Comparison of ENCODE assay signal across 10 mouse cellular contexts in genomic region chr1:120118854-120119253, GRCm38 (mm10). TPM values are rescaled to one million over a fixed set of nuclear protein-coding genes. Genes with fewer than 3 reads are reported as not detected.
DNase-seq lines count a peak whose midpoint lies in the region; ATAC-seq lines count a peak whose summit lies in the region.
"Had no signal": no experiment of that assay in that cellular context is flagged by ENCODE, and none has a peak within 500 bp of the region (broad histone marks: within the 10 kb centered on the region; RNA-seq: fewer than 3 reads in every experiment).

No protein-coding gene starts in this region.

- no peak for DNase-seq in heart, postnatal 10 days
- no peak for DNase-seq in midbrain, embryonic 11.5 days (ENCODE audit: low spot score, missing footprints)
- DNase-seq in liver, embryonic 11.5 days (ENCODE audit: low spot score), result no peak
- DNase-seq in spleen, postnatal 36 days (ENCODE audit: low spot score in 2 of 2), result no peak
- DNase-seq in cerebellum, adult 8-10 months, result no peak
- DNase-seq: kidney, postnatal 25 days; lung, postnatal 36 days had no signal

- peak overlapping the region; percentile 86 for H3K9ac ChIP-seq in heart, embryonic 13.5 days
- H3K9ac ChIP-seq in midbrain, embryonic 13.5 days (replicated peaks), result peak overlapping the region; percentile 80; the same call in 1 of the 2 replicates
- no peak overlapping the region for H3K9ac ChIP-seq in midbrain, embryonic 11.5 days (ENCODE audit: low read length)
- H3K9ac ChIP-seq in liver, embryonic 11.5 days (ENCODE audit: low read depth, low read length), result 0 out of 2 replicates have a peak overlapping the region, but pooled peaks have one; percentile 2
- 0 out of 2 replicates have a peak overlapping the region, but pooled peaks have one; percentile 76 for H3K9ac ChIP-seq in stomach, embryonic 16.5 days (ENCODE audit: low read length)

- peaks cover 60% of the 10 kb centered on the region for H3K4me1 ChIP-seq in heart, embryonic 13.5 days
- H3K4me1 ChIP-seq in midbrain, embryonic 13.5 days (replicated peaks), result peaks cover 36% of the 10 kb centered on the region
- H3K4me1 ChIP-seq in midbrain, embryonic 11.5 days (ENCODE audit: control insufficient read depth, insufficient read depth, low read length), result peaks cover 13% of the 10 kb centered on the region
- peaks cover 14% of the 10 kb centered on the region for H3K4me1 ChIP-seq in liver, embryonic 11.5 days (replicated peaks; ENCODE audit: control insufficient read depth, insufficient read depth, low read length)
- H3K4me1 ChIP-seq in stomach, embryonic 16.5 days (ENCODE audit: control insufficient read depth, insufficient read depth, low read length), result peaks cover 25% of the 10 kb centered on the region

- H3K4me3 ChIP-seq in heart, embryonic 13.5 days, result peak overlapping the region; percentile 67; the same call in 1 of the 2 replicates
- H3K4me3 ChIP-seq in midbrain, embryonic 13.5 days (replicated peaks), result no peak overlapping the region; the same call in 1 of the 2 replicates
- H3K4me3 ChIP-seq in midbrain, embryonic 11.5 days (ENCODE audit: low read depth, low read length), result no peak overlapping the region
- H3K4me3 ChIP-seq in liver, embryonic 11.5 days (ENCODE audit: low read depth, low read length), result no peak overlapping the region
- no peak overlapping the region; the same call in 1 of the 2 replicates for H3K4me3 ChIP-seq in stomach, embryonic 16.5 days (replicated peaks; ENCODE audit: low read length)

- H3K27ac ChIP-seq in heart, embryonic 13.5 days (replicated peaks), result no peak overlapping the region
- H3K27ac ChIP-seq in midbrain, embryonic 13.5 days, result no peak overlapping the region
- no peak overlapping the region for H3K27ac ChIP-seq in midbrain, embryonic 11.5 days (ENCODE audit: low read depth, low read length)
- no peak overlapping the region for H3K27ac ChIP-seq in liver, embryonic 11.5 days (ENCODE audit: low read depth, low read length)
- no peak overlapping the region for H3K27ac ChIP-seq in stomach, embryonic 16.5 days (ENCODE audit: low read length)

- intact Hi-C loops in heart, postnatal 10 days (cut with DNase I), result no loop called here

- 83% methylated on average over 2 of the region's 2 CpGs for WGBS in heart, embryonic 13.5 days
- 94% methylated on average over 2 of the region's 2 CpGs for WGBS in midbrain, embryonic 13.5 days
- WGBS in midbrain, embryonic 11.5 days, result 94% methylated on average over 2 of the region's 2 CpGs
- 95% methylated on average over 2 of the region's 2 CpGs for WGBS in liver, embryonic 11.5 days
- 91% methylated on average over 2 of the region's 2 CpGs for WGBS in stomach, embryonic 16.5 days

- peaks cover 54% of the 10 kb centered on the region for H3K36me3 ChIP-seq in heart, embryonic 13.5 days
- H3K36me3 ChIP-seq in midbrain, embryonic 13.5 days, result peaks cover 25% of the 10 kb centered on the region
- peaks cover 28% of the 10 kb centered on the region for H3K36me3 ChIP-seq in midbrain, embryonic 11.5 days (ENCODE audit: control insufficient read depth, insufficient read depth, low read length)
- peaks cover 25% of the 10 kb centered on the region for H3K36me3 ChIP-seq in liver, embryonic 11.5 days (ENCODE audit: control insufficient read depth, insufficient read depth, low read length)
- peaks cover 22% of the 10 kb centered on the region for H3K36me3 ChIP-seq in stomach, embryonic 16.5 days (ENCODE audit: control insufficient read depth, insufficient read depth, low read length)

- no peak for ATAC-seq in heart, embryonic 13.5 days (ENCODE audit: extremely low read depth, insufficient number of reproducible peaks, low FRiP score, low TSS enrichment)
- ATAC-seq in midbrain, embryonic 13.5 days, result no peak
- no peak for ATAC-seq in midbrain, embryonic 11.5 days (ENCODE audit: low FRiP score)
- no peak for ATAC-seq in liver, embryonic 11.5 days (replicated peaks; ENCODE audit: low FRiP score)
- ATAC-seq in stomach, embryonic 16.5 days (ENCODE audit: insufficient read depth, low FRiP score), result no peak

- peaks cover 7% of the 10 kb centered on the region for H3K9me3 ChIP-seq in heart, embryonic 13.5 days
- H3K9me3 ChIP-seq in midbrain, embryonic 13.5 days, result no peaks in the 10 kb centered on the region
- no peaks in the 10 kb centered on the region for H3K9me3 ChIP-seq in midbrain, embryonic 11.5 days (ENCODE audit: control insufficient read depth, low read length)
- peaks cover 6% of the 10 kb centered on the region; the same call in 1 of the 2 replicates for H3K9me3 ChIP-seq in liver, embryonic 11.5 days (ENCODE audit: control insufficient read depth, low read length)
- H3K9me3 ChIP-seq in stomach, embryonic 16.5 days (replicated peaks; ENCODE audit: control insufficient read depth, low read length), result peaks cover 5% of the 10 kb centered on the region; the same call in 1 of the 2 replicates

- peak overlapping the region; percentile 83 for H3K4me2 ChIP-seq in heart, embryonic 13.5 days
- peak overlapping the region; percentile 85 for H3K4me2 ChIP-seq in midbrain, embryonic 13.5 days (replicated peaks)
- no peak overlapping the region for H3K4me2 ChIP-seq in midbrain, embryonic 11.5 days
- H3K4me2 ChIP-seq in liver, embryonic 11.5 days, result peak overlapping the region; percentile 91; the same call in 1 of the 2 replicates
- peak overlapping the region; percentile 59; the same call in 1 of the 2 replicates for H3K4me2 ChIP-seq in stomach, embryonic 16.5 days (ENCODE audit: low read depth, low read length)

- no peaks in the 10 kb centered on the region for H3K27me3 ChIP-seq in heart, embryonic 13.5 days (replicated peaks)
- H3K27me3 ChIP-seq in midbrain, embryonic 13.5 days, result no peaks in the 10 kb centered on the region
- H3K27me3 ChIP-seq in midbrain, embryonic 11.5 days (ENCODE audit: control insufficient read depth, insufficient read depth, low read length), result no peaks in the 10 kb centered on the region
- no peaks in the 10 kb centered on the region for H3K27me3 ChIP-seq in liver, embryonic 11.5 days (replicated peaks; ENCODE audit: control insufficient read depth, insufficient read depth, low read length)
- no peaks in the 10 kb centered on the region for H3K27me3 ChIP-seq in stomach, embryonic 16.5 days (ENCODE audit: control insufficient read depth, insufficient read depth, low read length)

RNA-seq across cellular contexts. Expression of gene Dbi, which starts 2.0 kb away (rescaled TPM):
- polyA plus RNA-seq in heart, embryonic 13.5 days (2015; fragmentation: Nextera tagmentation; extraction: Ambion mirVana), result 621 and 734 TPM in 2 replicates
- 100 to 1,000 TPM; 424 to 472 TPM for total RNA-seq in heart, postnatal 10 days (2021)
- polyA plus RNA-seq in midbrain, embryonic 13.5 days (2015; fragmentation: Nextera tagmentation; extraction: Ambion mirVana), result 654 and 688 TPM in 2 replicates
- polyA plus RNA-seq in midbrain, embryonic 11.5 days (2014; fragmentation: Nextera tagmentation; extraction: Ambion mirVana), result 690 and 715 TPM in 2 replicates
- polyA plus RNA-seq in liver, embryonic 11.5 days (2014; fragmentation: Nextera tagmentation; extraction: Ambion mirVana), result 541 and 569 TPM in 2 replicates
- 893 and 962 TPM in 2 replicates for polyA plus RNA-seq in stomach, embryonic 16.5 days (2015; fragmentation: Nextera tagmentation; extraction: Ambion mirVana)

RNA-seq across cellular contexts. Expression of gene 3110009E18Rik, which starts 2.1 kb away (rescaled TPM):
- polyA plus RNA-seq in heart, embryonic 13.5 days (2015; fragmentation: Nextera tagmentation; extraction: Ambion mirVana), result 11.7 and 12.0 TPM in 2 replicates
- total RNA-seq in heart, postnatal 10 days (2021), result 1 to 10 TPM; 4.5 to 7.0 TPM
- 20.7 and 21.8 TPM in 2 replicates for polyA plus RNA-seq in midbrain, embryonic 13.5 days (2015; fragmentation: Nextera tagmentation; extraction: Ambion mirVana)
- 26.4 and 27.1 TPM in 2 replicates for polyA plus RNA-seq in midbrain, embryonic 11.5 days (2014; fragmentation: Nextera tagmentation; extraction: Ambion mirVana)
- polyA plus RNA-seq in liver, embryonic 11.5 days (2014; fragmentation: Nextera tagmentation; extraction: Ambion mirVana), result 23.5 and 24.3 TPM in 2 replicates
- polyA plus RNA-seq in stomach, embryonic 16.5 days (2015; fragmentation: Nextera tagmentation; extraction: Ambion mirVana), result 11.9 and 13.2 TPM in 2 replicates

RNA-seq across cellular contexts. Expression of gene Tmem37, which starts 45.0 kb away (rescaled TPM):
- polyA plus RNA-seq in heart, embryonic 13.5 days (2015; fragmentation: Nextera tagmentation; extraction: Ambion mirVana), result 14.7 and 16.6 TPM in 2 replicates
- 1 to 10 TPM; 4.2 to 6.2 TPM for total RNA-seq in heart, postnatal 10 days (2021)
- polyA plus RNA-seq in midbrain, embryonic 13.5 days (2015; fragmentation: Nextera tagmentation; extraction: Ambion mirVana), result 6.0 and 6.2 TPM in 2 replicates
- 6.8 and 7.3 TPM in 2 replicates for polyA plus RNA-seq in midbrain, embryonic 11.5 days (2014; fragmentation: Nextera tagmentation; extraction: Ambion mirVana)
- 39.7 and 40.7 TPM in 2 replicates for polyA plus RNA-seq in liver, embryonic 11.5 days (2014; fragmentation: Nextera tagmentation; extraction: Ambion mirVana)
- 19.4 and 24.8 TPM in 2 replicates for polyA plus RNA-seq in stomach, embryonic 16.5 days (2015; fragmentation: Nextera tagmentation; extraction: Ambion mirVana)
